Mouse (Mus musculus) embryonic facial prominence, embryonic 13.5 days (tissue): ENCODE data around the gene Pip4k2c. TPM values are rescaled to one million over a fixed set of nuclear protein-coding genes. Genes with fewer than 3 reads are reported as not detected.

Experiments used
- ATAC-seq: fragments of 200-750 bp; cut with Nextera tagmentation; 2 replicates; pipeline ENCODE4 v1.8.0; 2017; ENCODE audit warnings: low read depth; ENCODE audit not compliant: insufficient number of reproducible peaks, insufficient read depth, low FRiP score, low TSS enrichment
- H3K27ac ChIP-seq: fragments of 300-500 bp; sonication (generic); 2 replicates; pipeline ENCODE4 v1.5.1; 2015; ENCODE audit warnings: moderate library complexity, mild to moderate bottlenecking, inconsistent platforms
- H3K27me3 ChIP-seq: fragments of 300-500 bp; sonication (generic); 2 replicates; pipeline ENCODE4 v1.6.1; 2015; ENCODE audit warnings: mild to moderate bottlenecking, inconsistent platforms
- H3K36me3 ChIP-seq: fragments of 300-500 bp; sonication (generic); 2 replicates; pipeline ENCODE4 v1.6.1; 2015; ENCODE audit warnings: mild to moderate bottlenecking, inconsistent platforms
- H3K4me1 ChIP-seq: fragments of 300-500 bp; sonication (generic); 2 replicates; pipeline ENCODE4 v1.6.1; 2015; ENCODE audit warnings: inconsistent platforms
- H3K4me2 ChIP-seq: fragments of 300-500 bp; sonication (generic); 2 replicates; pipeline ENCODE4 v1.6.1; 2015; ENCODE audit warnings: moderate library complexity, mild to moderate bottlenecking, inconsistent platforms
- H3K4me3 ChIP-seq: fragments of 300-500 bp; sonication (generic); 2 replicates; pipeline ENCODE4 v1.5.1; 2015; ENCODE audit warnings: mild to moderate bottlenecking, inconsistent platforms
- H3K9ac ChIP-seq: fragments of 300-500 bp; sonication (generic); 2 replicates; pipeline ENCODE4 v1.6.1; 2015; ENCODE audit warnings: mild to moderate bottlenecking, inconsistent platforms
- H3K9me3 ChIP-seq: fragments of 300-500 bp; sonication (generic); 2 replicates; pipeline ENCODE4 v1.6.1; 2016; ENCODE audit warnings: inconsistent platforms
- WGBS: fragments of 180-500 bp; shearing (Covaris S2); methylation state at CpG from one replicate; pipeline ENCODE4 v1.1.7; 2015; ENCODE audit warnings: mixed read lengths; 5-methylcytosine and 5-hydroxymethylcytosine counted together
- polyA plus RNA-seq: library from polyadenylated mRNA; unstranded; fragments of >200 nt; fragmentation: Nextera tagmentation; extraction: Ambion mirVana; gene quantifications from 2 replicates; pipeline ENCODE4 v1.2.1, GENCODE M21; 2015

The Pip4k2c gene
- polyA plus RNA-seq, 1 experiment from 2014 or later: 30.8 TPM

DNA sequence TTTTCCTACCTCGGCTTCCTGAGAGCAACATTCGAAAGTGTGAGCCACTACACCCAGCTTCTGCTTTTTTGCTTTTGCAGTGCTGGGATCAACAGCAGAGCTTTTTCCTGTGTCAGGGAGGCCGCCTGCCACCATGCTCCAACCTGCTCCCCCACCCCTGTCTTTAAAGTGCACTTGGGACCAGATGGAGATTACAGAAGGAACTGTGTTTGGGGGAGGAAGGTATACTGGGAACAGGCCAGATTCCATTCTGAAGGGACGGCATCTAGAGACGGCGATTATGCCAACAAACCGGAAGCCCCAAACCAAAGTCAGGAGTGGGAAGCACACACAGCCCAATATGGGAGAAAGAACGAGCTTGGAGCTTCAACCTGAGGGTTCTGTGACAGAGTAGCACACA lies 15.8 kb upstream of the Pip4k2c start:
- H3K9me3 ChIP-seq: no peaks in the 10 kb centered on the region
- no peaks in the 10 kb centered on the region for H3K36me3 ChIP-seq
- no peak overlapping the region for H3K4me3 ChIP-seq
- no peak overlapping the region for H3K27ac ChIP-seq
- WGBS: 80% methylated on average over 8 of the region's 8 CpGs
- H3K27me3 ChIP-seq: peaks cover 9% of the 10 kb centered on the region; the same call in 1 of the 2 replicates
- H3K4me1 ChIP-seq: peaks cover 7% of the 10 kb centered on the region; the same call in 1 of the 2 replicates
- H3K9ac ChIP-seq: no peak overlapping the region
- ATAC-seq: no peak
- no peak overlapping the region for H3K4me2 ChIP-seq

DNA sequence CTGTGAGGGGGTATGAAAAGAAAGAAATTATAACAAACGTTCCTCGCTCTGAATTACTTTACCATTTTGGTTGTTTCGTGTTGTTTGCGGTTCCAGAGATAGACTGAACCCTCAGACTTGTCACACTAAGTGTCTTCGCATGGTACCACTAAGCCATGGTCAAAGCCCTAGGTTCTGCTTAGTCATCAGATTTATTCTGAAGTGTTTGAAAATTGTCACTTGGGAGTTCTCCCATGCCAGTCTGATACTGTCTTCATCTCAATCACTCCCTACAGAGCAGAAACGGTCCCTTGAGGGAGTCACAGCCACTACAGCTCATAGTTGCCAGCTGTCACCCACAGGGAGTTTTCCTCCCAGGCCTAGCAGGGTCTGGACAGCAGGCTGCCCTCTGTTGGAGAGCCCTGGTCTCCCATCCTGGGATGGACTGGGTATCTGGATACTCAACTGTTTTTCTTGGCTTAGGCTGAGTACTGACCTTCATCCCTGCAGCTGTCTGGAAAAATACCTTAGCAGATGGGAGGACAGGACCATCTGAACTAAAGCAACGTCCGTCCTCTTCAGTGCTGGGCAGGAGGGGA lies 15.0 kb upstream of the Pip4k2c start:
- ATAC-seq: no peak
- 66% methylated on average over 8 of the region's 8 CpGs for WGBS
- Histone ChIP-seq H3K36me3 (no peaks in the 10 kb centered on the region), H3K4me1 (peaks cover 7% of the 10 kb centered on the region; the same call in 1 of the 2 replicates), H3K4me2 (no peak overlapping the region), H3K4me3 (no peak overlapping the region), H3K9me3 (no peaks in the 10 kb centered on the region), H3K27me3 (peaks cover 9% of the 10 kb centered on the region; the same call in 1 of the 2 replicates), H3K9ac (no peak overlapping the region), H3K27ac (no peak overlapping the region)

DNA sequence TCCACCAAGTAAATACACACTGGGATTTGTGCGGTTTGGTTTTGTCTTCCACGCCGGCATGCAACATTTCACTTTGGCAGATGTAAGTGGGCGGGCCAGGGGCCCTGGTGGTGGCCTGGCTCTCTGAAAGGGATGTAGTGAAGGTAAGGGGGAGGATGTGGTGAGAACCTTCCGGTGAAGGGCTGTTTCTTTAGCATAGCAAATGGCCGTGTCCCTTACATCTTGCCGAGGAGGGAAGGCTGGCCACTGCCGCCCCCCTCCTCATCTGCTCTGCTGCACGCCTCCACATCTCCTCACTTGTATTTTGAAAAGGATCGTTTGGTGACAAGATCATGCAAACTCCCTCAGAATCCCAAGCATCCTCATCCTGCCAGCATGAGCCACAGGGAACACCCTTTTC lies 14.3 kb upstream of the Pip4k2c start:
- Histone ChIP-seq H3K9me3 (no peaks in the 10 kb centered on the region), H3K4me1 (peaks cover 7% of the 10 kb centered on the region; the same call in 1 of the 2 replicates), H3K4me2 (no peak overlapping the region), H3K4me3 (no peak overlapping the region), H3K27me3 (peaks cover 9% of the 10 kb centered on the region; the same call in 1 of the 2 replicates), H3K27ac (no peak overlapping the region), H3K36me3 (no peaks in the 10 kb centered on the region), H3K9ac (peak overlapping the region; percentile 11; the same call in 1 of the 2 replicates)
- ATAC-seq: no peak
- 29% methylated on average over 10 of the region's 10 CpGs for WGBS

DNA sequence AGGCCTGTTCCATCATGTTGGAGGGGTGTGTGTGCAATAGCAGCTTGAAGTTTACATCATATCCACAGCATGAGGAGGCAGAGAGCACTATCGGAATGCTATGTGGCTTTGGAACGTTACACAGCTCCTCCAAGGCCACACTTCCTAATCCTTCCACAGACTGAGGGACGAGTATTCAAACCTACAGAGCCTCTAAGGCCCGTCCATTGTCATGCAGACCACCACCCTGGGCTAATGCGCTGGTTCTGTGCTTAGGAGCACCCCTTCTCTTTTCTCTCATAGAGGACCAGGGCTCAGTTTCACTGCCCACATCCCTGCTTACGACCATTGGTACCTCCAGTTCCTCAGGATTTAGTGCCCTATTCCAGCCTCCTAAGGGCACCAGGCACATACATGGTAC lies 13.8 kb upstream of the Pip4k2c start:
- no peak overlapping the region for H3K4me3 ChIP-seq
- WGBS: 34% methylated on average over 6 of the region's 6 CpGs
- peaks cover 7% of the 10 kb centered on the region; the same call in 1 of the 2 replicates for H3K4me1 ChIP-seq
- no peak for ATAC-seq
- H3K36me3 ChIP-seq: no peaks in the 10 kb centered on the region
- H3K27me3 ChIP-seq: peaks cover 9% of the 10 kb centered on the region; the same call in 1 of the 2 replicates
- no peak overlapping the region for H3K4me2 ChIP-seq
- H3K27ac ChIP-seq: peak overlapping the region; percentile 3; the same call in 1 of the 2 replicates
- H3K9me3 ChIP-seq: no peaks in the 10 kb centered on the region
- no peak overlapping the region for H3K9ac ChIP-seq

DNA sequence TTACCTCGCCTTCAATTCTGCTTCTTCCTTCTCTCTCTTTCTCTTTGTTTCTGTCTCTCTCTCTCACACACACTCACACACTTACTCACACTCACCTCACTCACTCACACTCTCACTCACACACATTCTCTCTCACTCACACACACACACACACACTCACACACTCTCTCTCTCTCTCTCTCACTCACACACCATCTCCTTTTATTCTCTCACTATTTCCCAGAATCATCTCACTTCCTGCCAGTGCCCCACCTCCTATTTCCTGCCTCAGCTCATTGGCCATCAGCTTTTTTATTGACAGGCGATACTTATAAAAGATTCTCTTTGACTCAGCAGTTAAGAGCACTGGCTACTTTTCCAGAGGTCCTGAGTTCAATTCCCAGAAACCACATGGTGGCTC lies 7.0 kb upstream of the Pip4k2c start:
- no peak overlapping the region for H3K27ac ChIP-seq
- H3K36me3 ChIP-seq: no peaks in the 10 kb centered on the region
- no peak overlapping the region for H3K4me2 ChIP-seq
- no peak overlapping the region for H3K4me3 ChIP-seq
- H3K4me1 ChIP-seq: no peaks in the 10 kb centered on the region
- ATAC-seq: no peak
- 84% methylated on average over 2 of the region's 2 CpGs for WGBS
- H3K9ac ChIP-seq: no peak overlapping the region
- no peaks in the 10 kb centered on the region for H3K9me3 ChIP-seq
- H3K27me3 ChIP-seq: no peaks in the 10 kb centered on the region; the same call in 1 of the 2 replicates

DNA sequence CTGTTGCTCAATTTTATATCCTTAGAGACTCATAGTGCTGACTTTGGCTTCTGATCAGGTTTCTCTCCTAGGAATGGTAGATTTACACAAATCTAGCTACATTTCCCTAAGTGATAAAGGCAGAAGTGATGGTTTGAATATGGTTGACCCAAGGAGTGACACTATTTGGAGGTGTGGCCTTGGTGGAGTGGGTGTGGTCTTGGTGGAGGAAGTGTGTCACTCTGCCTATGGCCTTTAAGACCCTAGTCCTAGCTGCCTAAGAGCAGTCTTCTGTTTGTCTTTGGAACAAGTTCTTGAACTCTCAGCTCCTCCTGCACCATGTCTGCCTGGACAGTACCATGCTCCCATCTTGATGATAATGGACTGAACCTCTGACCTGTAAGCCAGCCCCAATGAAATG lies 5.8 kb upstream of the Pip4k2c start:
- Histone ChIP-seq H3K9ac (no peak overlapping the region), H3K27ac (no peak overlapping the region), H3K36me3 (no peaks in the 10 kb centered on the region), H3K9me3 (no peaks in the 10 kb centered on the region), H3K4me3 (no peak overlapping the region), H3K4me2 (no peak overlapping the region), H3K4me1 (no peaks in the 10 kb centered on the region), H3K27me3 (no peaks in the 10 kb centered on the region; the same call in 1 of the 2 replicates)
- ATAC-seq: no peak

DNA sequence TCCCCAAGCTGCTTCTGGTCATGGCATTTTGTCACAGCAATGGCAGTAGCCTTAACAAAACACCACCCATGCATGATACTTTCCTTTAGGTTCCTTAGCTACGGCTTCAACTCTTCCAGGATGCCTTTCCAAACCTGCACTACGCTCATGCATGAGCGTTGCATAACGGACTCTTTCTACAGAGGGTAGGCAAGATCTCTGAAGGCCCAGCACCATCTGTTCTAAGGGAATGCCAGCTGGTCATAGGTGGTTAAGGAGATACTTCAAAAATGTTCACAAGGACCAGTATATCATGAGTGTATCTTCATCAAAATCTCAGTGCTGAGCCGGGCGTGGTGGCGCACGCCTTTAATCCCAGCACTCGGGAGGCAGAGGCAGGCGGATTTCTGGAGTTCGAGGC lies 5.1 kb upstream of the Pip4k2c start:
- no peak for ATAC-seq
- Histone ChIP-seq H3K27me3 (no peaks in the 10 kb centered on the region; the same call in 1 of the 2 replicates), H3K9me3 (no peaks in the 10 kb centered on the region), H3K27ac (no peak overlapping the region), H3K4me2 (no peak overlapping the region), H3K9ac (no peak overlapping the region), H3K36me3 (no peaks in the 10 kb centered on the region), H3K4me3 (no peak overlapping the region), H3K4me1 (no peaks in the 10 kb centered on the region)
- 97% methylated on average over 11 of the region's 11 CpGs for WGBS

DNA sequence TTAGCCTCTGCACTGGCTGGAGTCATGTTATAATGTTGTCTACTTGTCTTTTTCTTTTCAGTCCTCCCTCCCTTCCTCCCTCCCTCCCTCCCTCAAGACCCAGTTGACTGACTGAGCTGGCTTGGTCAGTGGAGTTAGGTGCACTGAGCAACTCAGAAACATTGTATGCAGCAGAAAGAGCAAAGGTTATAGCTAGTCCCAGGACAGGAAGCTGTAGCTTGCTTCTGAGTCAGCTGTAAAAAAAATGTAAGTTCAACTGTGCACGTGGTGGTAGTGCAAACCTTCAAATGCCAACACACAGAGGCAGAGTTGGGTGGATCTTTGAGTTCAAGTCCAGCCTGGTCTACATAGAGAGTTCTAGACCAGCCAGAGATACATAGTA lies 3.0 kb upstream of the Pip4k2c start:
- Histone ChIP-seq H3K9me3 (no peaks in the 10 kb centered on the region), H3K4me2 (no peak overlapping the region), H3K4me3 (no peak overlapping the region), H3K36me3 (no peaks in the 10 kb centered on the region), H3K27me3 (no peaks in the 10 kb centered on the region; the same call in 1 of the 2 replicates), H3K9ac (no peak overlapping the region), H3K27ac (no peak overlapping the region), H3K4me1 (peaks cover 15% of the 10 kb centered on the region)
- WGBS: 51% methylated on average over 1 of the region's 1 CpGs
- ATAC-seq: no peak

DNA sequence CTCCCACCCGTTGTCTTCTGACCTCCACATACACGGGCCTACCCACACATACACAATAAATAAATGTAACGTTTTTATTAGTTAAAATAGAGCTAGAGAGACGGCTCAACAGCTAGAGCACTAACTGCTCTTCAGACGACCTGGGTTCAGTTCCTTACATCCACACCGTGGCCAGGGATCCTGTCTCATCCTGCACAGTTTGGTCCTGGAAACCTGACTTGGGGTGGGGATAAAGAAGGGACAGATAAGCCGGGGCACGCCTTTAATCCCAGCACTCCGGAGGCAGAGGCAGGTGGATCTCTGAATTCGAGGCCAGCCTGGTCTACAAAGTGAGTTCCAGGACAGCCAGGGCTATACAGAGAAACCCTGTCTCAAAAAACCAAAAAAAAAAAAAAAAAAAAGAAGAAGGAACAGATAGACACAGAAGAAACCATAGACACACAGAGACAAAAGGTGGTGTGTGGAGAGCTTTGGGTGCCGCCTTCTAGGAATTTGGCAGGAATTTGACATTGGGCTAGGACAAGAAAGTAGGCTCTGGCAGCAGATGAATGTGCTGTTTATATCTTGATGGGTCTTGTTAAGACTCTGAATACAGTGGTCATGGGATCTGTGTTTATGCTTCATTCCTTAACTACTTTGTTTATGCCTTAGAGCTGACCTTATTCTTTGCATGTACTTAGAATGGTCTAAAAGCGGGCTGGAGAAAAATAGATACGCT lies 2.5 kb upstream of the Pip4k2c start:
- no peak for ATAC-seq
- no peak overlapping the region for H3K4me2 ChIP-seq
- peaks cover 17% of the 10 kb centered on the region for H3K4me1 ChIP-seq
- no peak overlapping the region for H3K9ac ChIP-seq
- no peaks in the 10 kb centered on the region; the same call in 1 of the 2 replicates for H3K27me3 ChIP-seq
- no peak overlapping the region for H3K4me3 ChIP-seq
- H3K9me3 ChIP-seq: no peaks in the 10 kb centered on the region
- no peak overlapping the region for H3K27ac ChIP-seq
- H3K36me3 ChIP-seq: no peaks in the 10 kb centered on the region
- WGBS: 85% methylated on average over 13 of the region's 13 CpGs

DNA sequence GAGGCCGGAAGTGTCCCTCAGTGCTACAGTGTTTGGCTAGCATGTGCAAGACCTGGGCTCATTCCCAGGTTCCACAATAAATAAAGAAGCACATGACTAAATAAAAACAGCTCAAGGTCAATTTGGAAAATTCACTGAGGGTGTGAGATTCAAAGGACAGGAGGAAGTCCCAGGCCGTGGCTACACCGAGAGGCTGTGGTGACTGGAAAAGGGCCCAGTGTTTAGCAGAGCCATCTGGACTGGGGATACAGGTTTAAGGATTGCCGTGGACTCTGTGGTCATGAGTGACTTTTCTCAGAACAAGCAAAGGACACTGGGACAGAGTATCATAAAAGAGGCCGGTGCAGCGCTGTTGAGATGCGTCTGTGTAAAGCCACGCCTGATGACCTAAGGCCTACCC lies 1.9 kb upstream of the Pip4k2c start:
- ATAC-seq: no peak
- Histone ChIP-seq H3K4me1 (peaks cover 17% of the 10 kb centered on the region), H3K27me3 (no peaks in the 10 kb centered on the region; the same call in 1 of the 2 replicates), H3K9ac (no peak overlapping the region), H3K4me3 (no peak overlapping the region), H3K4me2 (no peak overlapping the region), H3K36me3 (peaks cover 4% of the 10 kb centered on the region; the same call in 1 of the 2 replicates), H3K9me3 (no peaks in the 10 kb centered on the region), H3K27ac (no peak overlapping the region)
- 86% methylated on average over 8 of the region's 8 CpGs for WGBS

DNA sequence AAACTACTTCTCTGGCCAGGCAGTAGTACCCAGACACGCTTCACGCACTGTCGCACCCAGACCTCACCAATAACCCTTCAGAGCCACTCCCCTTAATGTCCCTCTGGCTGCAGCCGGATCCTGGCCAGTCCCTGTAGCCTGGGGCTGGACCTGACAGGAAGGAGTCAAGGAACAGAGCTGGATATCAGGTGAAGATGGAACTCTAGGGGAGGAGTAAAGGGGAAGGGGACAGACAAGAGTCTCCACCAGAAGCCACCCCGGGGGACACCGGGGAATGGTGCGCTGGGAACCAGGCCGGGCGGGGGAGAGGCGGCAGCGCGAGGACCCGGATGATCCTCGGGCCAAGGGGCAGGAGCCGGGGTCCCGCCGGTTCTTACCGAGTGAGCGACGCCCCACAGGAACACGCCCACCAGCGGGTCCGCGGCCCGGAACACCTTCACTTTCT lies 402 bp downstream of the Pip4k2c start:
- WGBS: under 1% methylated on average over 22 of the region's 25 CpGs
- no peaks in the 10 kb centered on the region for H3K9me3 ChIP-seq
- H3K27ac ChIP-seq: no peak overlapping the region
- peak overlapping the region; percentile 86 for H3K4me3 ChIP-seq
- peak overlapping the region; percentile 96 for H3K4me2 ChIP-seq
- H3K27me3 ChIP-seq: no peaks in the 10 kb centered on the region; the same call in 1 of the 2 replicates
- H3K9ac ChIP-seq: peak overlapping the region; percentile 81
- H3K36me3 ChIP-seq: peaks cover 25% of the 10 kb centered on the region
- peak; percentile 38 for ATAC-seq
- H3K4me1 ChIP-seq: peaks cover 17% of the 10 kb centered on the region
